Mouse (Mus musculus): Measurements from ENCODE around the gene C1qtnf6. TPM values are rescaled to one million over a fixed set of nuclear protein-coding genes. Genes with fewer than 3 reads are reported as not detected.

The C1qtnf6 gene
- polyA plus RNA-seq, 1 experiment from 2014 or later, result 42.0 TPM

DNA sequence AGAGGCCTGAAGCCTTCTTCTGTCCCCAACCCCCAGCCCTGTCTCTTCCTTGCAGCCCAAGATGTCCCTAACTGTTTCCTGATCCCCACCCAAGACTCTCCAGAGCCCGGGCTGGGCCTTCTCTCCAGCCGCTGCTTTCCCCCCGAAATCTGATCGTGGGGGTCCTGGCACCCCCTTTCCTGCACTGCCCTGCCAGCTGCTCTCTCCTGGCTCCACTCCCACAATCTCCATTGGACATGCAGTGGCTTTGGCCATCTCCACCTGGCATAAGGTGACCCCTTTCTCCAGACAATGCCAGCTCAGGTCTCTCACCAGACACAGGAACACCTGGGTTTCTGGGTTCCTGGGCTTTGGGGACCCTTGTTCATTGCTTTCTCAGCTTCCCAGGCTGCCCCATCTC, 53.1 kb downstream of the C1qtnf6 start:
- no peak overlapping the region for H3K4me3 ChIP-seq (ENCODE audit: low read depth, low read length)
- no peaks in the 10 kb centered on the region for H3K27me3 ChIP-seq (ENCODE audit: control insufficient read depth, insufficient read depth, low read length)
- no peak for ATAC-seq (ENCODE audit: insufficient number of reproducible peaks, insufficient read depth, low FRiP score, low read depth)
- no peaks in the 10 kb centered on the region for H3K36me3 ChIP-seq (ENCODE audit: control insufficient read depth, insufficient read depth, low read length)
- 87% methylated on average over 4 of the region's 4 CpGs for WGBS
- H3K9ac ChIP-seq (replicated peaks; ENCODE audit: low read depth, low read length), result no peak overlapping the region
- H3K4me2 ChIP-seq (replicated peaks; ENCODE audit: low read depth, low read length), result no peak overlapping the region
- H3K9me3 ChIP-seq (ENCODE audit: control insufficient read depth, low read depth, low read length), result no peaks in the 10 kb centered on the region
- H3K27ac ChIP-seq (ENCODE audit: low read length), result no peak overlapping the region
- H3K4me1 ChIP-seq (ENCODE audit: control insufficient read depth, insufficient read depth, low read length), result 0 out of 2 replicates have a peak, but pooled peaks cover 2% of the 10 kb centered on the region

DNA sequence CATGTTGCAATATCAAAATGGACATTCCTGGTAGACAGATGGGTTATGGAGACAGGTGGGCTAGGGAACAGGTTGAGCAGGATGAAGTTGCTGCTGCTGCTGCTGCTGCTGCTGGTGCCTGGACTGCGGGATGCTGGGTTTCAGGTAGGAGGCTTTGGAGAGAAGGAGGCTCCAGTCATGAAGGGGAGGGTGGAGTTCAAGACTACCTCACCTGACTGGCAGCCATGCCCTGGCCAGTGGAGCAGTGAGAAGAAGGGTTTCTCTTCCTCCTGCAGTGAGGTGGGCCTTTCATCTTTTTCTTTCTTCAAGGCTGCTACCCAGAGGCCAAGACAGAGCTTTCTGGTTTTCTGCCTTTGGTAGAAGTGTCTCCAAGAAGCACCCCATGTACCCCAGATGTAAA, 54.3 kb downstream of the C1qtnf6 start:
- peaks cover 4% of the 10 kb centered on the region for H3K4me1 ChIP-seq (ENCODE audit: control insufficient read depth, insufficient read depth, low read length)
- no peak overlapping the region for H3K27ac ChIP-seq (ENCODE audit: low read length)
- no peaks in the 10 kb centered on the region for H3K9me3 ChIP-seq (ENCODE audit: control insufficient read depth, low read depth, low read length)
- no peaks in the 10 kb centered on the region for H3K36me3 ChIP-seq (ENCODE audit: control insufficient read depth, insufficient read depth, low read length)
- H3K9ac ChIP-seq (replicated peaks; ENCODE audit: low read depth, low read length), result no peak overlapping the region
- no peaks in the 10 kb centered on the region for H3K27me3 ChIP-seq (ENCODE audit: control insufficient read depth, insufficient read depth, low read length)
- ATAC-seq (ENCODE audit: insufficient number of reproducible peaks, insufficient read depth, low FRiP score, low read depth), result no peak
- H3K4me3 ChIP-seq (ENCODE audit: low read depth, low read length), result no peak overlapping the region
- no peak overlapping the region for H3K4me2 ChIP-seq (replicated peaks; ENCODE audit: low read depth, low read length)
- 82% methylated on average over 1 of the region's 1 CpGs for WGBS

DNA sequence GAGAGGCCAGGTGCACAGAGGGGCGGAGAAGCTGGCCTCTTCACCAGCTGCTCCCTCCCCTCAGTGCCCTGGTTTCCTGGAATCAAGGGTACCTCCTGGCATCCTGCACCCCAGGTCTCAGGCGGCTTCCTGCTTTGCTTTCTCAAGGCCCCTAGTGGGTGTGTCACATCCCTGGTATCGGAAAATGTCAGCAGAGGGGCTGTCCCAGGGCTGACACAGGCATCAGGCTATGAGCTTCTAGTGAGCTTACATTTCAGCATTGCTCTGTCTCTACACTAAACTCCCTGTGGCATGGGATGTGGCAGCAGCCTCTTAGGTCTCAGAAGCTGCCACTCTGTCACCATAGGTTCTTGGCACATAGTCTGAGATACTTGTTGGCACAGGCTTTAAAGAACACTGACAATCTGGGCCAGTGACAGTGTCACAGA, 55.6 kb downstream of the C1qtnf6 start:
- ATAC-seq (ENCODE audit: insufficient number of reproducible peaks, insufficient read depth, low FRiP score, low read depth), result no peak
- Histone ChIP-seq H3K4me2 (replicated peaks; ENCODE audit: low read depth, low read length) (no peak overlapping the region), H3K27ac (ENCODE audit: low read length) (no peak overlapping the region), H3K36me3 (ENCODE audit: control insufficient read depth, insufficient read depth, low read length) (no peaks in the 10 kb centered on the region), H3K4me3 (ENCODE audit: low read depth, low read length) (no peak overlapping the region), H3K9me3 (ENCODE audit: control insufficient read depth, low read depth, low read length) (no peaks in the 10 kb centered on the region), H3K4me1 (ENCODE audit: control insufficient read depth, insufficient read depth, low read length) (peaks cover 6% of the 10 kb centered on the region), H3K9ac (replicated peaks; ENCODE audit: low read depth, low read length) (no peak overlapping the region), H3K27me3 (ENCODE audit: control insufficient read depth, insufficient read depth, low read length) (no peaks in the 10 kb centered on the region)
- WGBS, result 52% methylated on average over 3 of the region's 3 CpGs

DNA sequence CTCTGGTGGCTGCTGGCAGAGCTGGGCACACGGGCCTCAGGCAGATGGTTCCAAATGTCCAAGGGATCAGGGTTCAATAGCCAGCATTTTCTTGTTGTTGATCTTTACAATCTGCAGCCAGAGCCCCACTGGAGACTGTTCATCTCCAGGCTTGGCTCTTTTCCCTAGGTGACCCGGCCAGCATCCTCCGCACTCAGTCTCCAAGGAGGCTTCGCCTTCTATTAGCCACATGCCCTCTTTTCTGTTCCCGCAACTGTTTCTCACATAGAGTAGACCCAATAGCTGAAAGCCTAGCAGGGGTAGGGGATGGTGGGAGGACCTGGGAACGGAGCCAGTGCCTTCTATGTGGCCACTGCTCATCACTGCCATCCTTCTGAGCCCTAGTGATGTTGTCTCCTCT, 57.8 kb downstream of the C1qtnf6 start:
- Histone ChIP-seq H3K36me3 (ENCODE audit: control insufficient read depth, insufficient read depth, low read length) (no peaks in the 10 kb centered on the region), H3K4me3 (ENCODE audit: low read depth, low read length) (no peak overlapping the region), H3K4me1 (ENCODE audit: control insufficient read depth, insufficient read depth, low read length) (peaks cover 6% of the 10 kb centered on the region), H3K27me3 (ENCODE audit: control insufficient read depth, insufficient read depth, low read length) (no peaks in the 10 kb centered on the region), H3K9me3 (ENCODE audit: control insufficient read depth, low read depth, low read length) (no peaks in the 10 kb centered on the region), H3K27ac (ENCODE audit: low read length) (no peak overlapping the region), H3K4me2 (replicated peaks; ENCODE audit: low read depth, low read length) (no peak overlapping the region), H3K9ac (replicated peaks; ENCODE audit: low read depth, low read length) (no peak overlapping the region)
- WGBS, result 83% methylated on average over 6 of the region's 6 CpGs
- ATAC-seq (ENCODE audit: insufficient number of reproducible peaks, insufficient read depth, low FRiP score, low read depth), result no peak

Other genes starting within 250 kb of the C1qtnf6 start
- gene Csf2rb2, start 225.7 kb downstream of the C1qtnf6 start, polyA plus RNA-seq (2014; fragmentation: Nextera tagmentation; extraction: Ambion mirVana), result 0.19 and 0.42 TPM in 2 replicates
- 1.6 and 2.3 TPM in 2 replicates for gene Csf2rb, start 205.7 kb downstream of the C1qtnf6 start, polyA plus RNA-seq (2014; fragmentation: Nextera tagmentation; extraction: Ambion mirVana)
- gene Tex33, start 135.5 kb downstream of the C1qtnf6 start, polyA plus RNA-seq (2014; fragmentation: Nextera tagmentation; extraction: Ambion mirVana), result not detected in 2 replicates
- 38.6 and 44.6 TPM in 2 replicates for gene Tst, start 125.5 kb downstream of the C1qtnf6 start, polyA plus RNA-seq (2014; fragmentation: Nextera tagmentation; extraction: Ambion mirVana)
- gene Mpst, start 125.0 kb downstream of the C1qtnf6 start, polyA plus RNA-seq (2014; fragmentation: Nextera tagmentation; extraction: Ambion mirVana), result 3.2 and 4.4 TPM in 2 replicates
- gene Kctd17, start 102.9 kb downstream of the C1qtnf6 start, polyA plus RNA-seq (2014; fragmentation: Nextera tagmentation; extraction: Ambion mirVana), result 38.9 and 39.4 TPM in 2 replicates
- gene Tmprss6, start 62.8 kb downstream of the C1qtnf6 start, polyA plus RNA-seq (2014; fragmentation: Nextera tagmentation; extraction: Ambion mirVana), result 0.50 and 0.52 TPM in 2 replicates
- 0.34 and 0.41 TPM in 2 replicates for gene Il2rb, start 36.1 kb downstream of the C1qtnf6 start, polyA plus RNA-seq (2014; fragmentation: Nextera tagmentation; extraction: Ambion mirVana)
- 0.12 TPM in 1 of 2 replicates, not detected in the other for gene Sstr3, start 13.3 kb upstream of the C1qtnf6 start, polyA plus RNA-seq (2014; fragmentation: Nextera tagmentation; extraction: Ambion mirVana)
- 9.4 and 15.9 TPM in 2 replicates for gene Rac2, start 41.4 kb upstream of the C1qtnf6 start, polyA plus RNA-seq (2014; fragmentation: Nextera tagmentation; extraction: Ambion mirVana)
- 4.0 and 5.9 TPM in 2 replicates for gene Cyth4, start 65.6 kb upstream of the C1qtnf6 start, polyA plus RNA-seq (2014; fragmentation: Nextera tagmentation; extraction: Ambion mirVana)
- gene Elfn2, start 187.4 kb upstream of the C1qtnf6 start, polyA plus RNA-seq (2014; fragmentation: Nextera tagmentation; extraction: Ambion mirVana), result 0.10 TPM in 1 of 2 replicates, not detected in the other
- gene Mfng, start 242.1 kb upstream of the C1qtnf6 start, polyA plus RNA-seq (2014; fragmentation: Nextera tagmentation; extraction: Ambion mirVana), result 15.7 and 16.9 TPM in 2 replicates

All from stomach, embryonic 14.5 days (tissue).